Mouse (Mus musculus) embryonic facial prominence, embryonic 11.5 days (tissue): ENCODE measurements around the gene Atp1a1. TPM values are rescaled to one million over a fixed set of nuclear protein-coding genes. Genes with fewer than 3 reads are reported as not detected.

Experiments
- ATAC-seq: fragments of 200-750 bp; cut with Nextera tagmentation; replicated peaks from 2 replicates; pipeline ENCODE4 v1.8.0; 2017; ENCODE audit warnings: low read depth; ENCODE audit not compliant: insufficient number of reproducible peaks, low FRiP score, low TSS enrichment
- DNase-seq: peaks from one replicate; pipeline ENCODE4 v3.0.0-alpha.2; 2015; ENCODE audit warnings: low spot score
- H3K27ac ChIP-seq: fragments of 300-500 bp; sonication (generic); replicated peaks from 2 replicates; pipeline ENCODE4 v1.5.1; 2014; ENCODE audit warnings: mild to moderate bottlenecking, low read depth, low read length, control low read depth
- H3K27me3 ChIP-seq: fragments of 300-500 bp; sonication (generic); 2 replicates; pipeline ENCODE4 v1.6.1; 2014; ENCODE audit warnings: mild to moderate bottlenecking, low read length, moderate library complexity, mixed read lengths; ENCODE audit not compliant: control insufficient read depth, insufficient read depth
- H3K36me3 ChIP-seq: fragments of 300-500 bp; sonication (generic); replicated peaks from 2 replicates; pipeline ENCODE4 v1.6.1; 2014; ENCODE audit warnings: low read depth, mild to moderate bottlenecking, low read length, moderate library complexity, mixed read lengths; ENCODE audit not compliant: control insufficient read depth, insufficient read depth
- H3K4me1 ChIP-seq: fragments of 300-500 bp; sonication (generic); 2 replicates; pipeline ENCODE4 v1.6.1; 2014; ENCODE audit warnings: low read length, mixed read lengths; ENCODE audit not compliant: control insufficient read depth, insufficient read depth
- H3K4me2 ChIP-seq: fragments of 300-500 bp; sonication (generic); 2 replicates; pipeline ENCODE4 v1.6.1; 2014; ENCODE audit warnings: low read depth, mild to moderate bottlenecking, control low read depth, low read length, moderate library complexity
- H3K4me3 ChIP-seq: fragments of 300-500 bp; sonication (generic); 2 replicates; pipeline ENCODE4 v1.5.1; 2014; ENCODE audit warnings: low read depth, low read length, control low read depth
- H3K9ac ChIP-seq: fragments of 300-500 bp; sonication (generic); replicated peaks from 2 replicates; pipeline ENCODE4 v1.6.1; 2014; ENCODE audit warnings: mild to moderate bottlenecking, control low read depth, low read length
- H3K9me3 ChIP-seq: fragments of 300-500 bp; sonication (generic); replicated peaks from 2 replicates; pipeline ENCODE4 v1.6.1; 2016; ENCODE audit warnings: mild to moderate bottlenecking, low read length, inconsistent platforms, mixed read lengths; ENCODE audit not compliant: control insufficient read depth
- WGBS: fragments of 180-500 bp; shearing (Covaris S2); extraction: QIAGEN DNeasy Blood & Tissue Kit; methylation state at CpG from one replicate; pipeline ENCODE4 v1.1.7; 2014; 5-methylcytosine and 5-hydroxymethylcytosine counted together
- polyA plus RNA-seq: library from polyadenylated mRNA; unstranded; fragments of >200 nt; fragmentation: Nextera tagmentation; extraction: Ambion mirVana; gene quantifications from 2 replicates; pipeline ENCODE4 v1.2.1, GENCODE M21; 2014

The Atp1a1 gene
- polyA plus RNA-seq, 1 experiment from 2014 or later, result 87.9 TPM

- H3K4me3 ChIP-seq, result no peak overlapping the region
- H3K27me3 ChIP-seq, result no peaks in the 10 kb centered on the region
- ATAC-seq, result no peak
- H3K4me1 ChIP-seq, result no peaks in the 10 kb centered on the region
- no peak overlapping the region for H3K9ac ChIP-seq
- no peak overlapping the region for H3K4me2 ChIP-seq
- H3K36me3 ChIP-seq, result peaks cover 28% of the 10 kb centered on the region
- no peak overlapping the region for H3K27ac ChIP-seq
- no peak for DNase-seq
- 82% methylated on average over 7 of the region's 7 CpGs for WGBS
- no peaks in the 10 kb centered on the region for H3K9me3 ChIP-seq
These were observed 11.2 kb downstream of the Atp1a1 start for GRCm38 (mm10) chr3:101593266-101593651.

- Histone ChIP-seq H3K4me2 (no peak overlapping the region), H3K9ac (no peak overlapping the region), H3K27me3 (no peaks in the 10 kb centered on the region), H3K27ac (no peak overlapping the region), H3K9me3 (no peaks in the 10 kb centered on the region), H3K4me1 (no peaks in the 10 kb centered on the region), H3K4me3 (no peak overlapping the region), H3K36me3 (peaks cover 29% of the 10 kb centered on the region)
- DNase-seq, result no peak
- 80% methylated on average over 21 of the region's 21 CpGs for WGBS
- no peak for ATAC-seq
These were observed 11.9 kb downstream of the Atp1a1 start for GRCm38 (mm10) chr3:101592281-101593265.

- ATAC-seq (no peak), DNase-seq (no peak)
- Histone ChIP-seq H3K4me3 (no peak overlapping the region), H3K27me3 (no peaks in the 10 kb centered on the region), H3K36me3 (peaks cover 29% of the 10 kb centered on the region), H3K9me3 (no peaks in the 10 kb centered on the region), H3K9ac (no peak overlapping the region), H3K4me2 (no peak overlapping the region), H3K4me1 (no peaks in the 10 kb centered on the region), H3K27ac (no peak overlapping the region)
- WGBS, result 95% methylated on average over 16 of the region's 16 CpGs
These were observed 14.1 kb downstream of the Atp1a1 start for GRCm38 (mm10) chr3:101590380-101590779.

- no peak overlapping the region for H3K27ac ChIP-seq
- no peaks in the 10 kb centered on the region for H3K27me3 ChIP-seq
- peaks cover 31% of the 10 kb centered on the region for H3K36me3 ChIP-seq
- no peak overlapping the region for H3K4me3 ChIP-seq
- H3K4me1 ChIP-seq, result no peaks in the 10 kb centered on the region
- DNase-seq, result no peak
- no peak overlapping the region for H3K9ac ChIP-seq
- ATAC-seq, result no peak
- H3K4me2 ChIP-seq, result no peak overlapping the region
- H3K9me3 ChIP-seq, result no peaks in the 10 kb centered on the region
- 91% methylated on average over 7 of the region's 7 CpGs for WGBS
These were observed 16.2 kb downstream of the Atp1a1 start for GRCm38 (mm10) chr3:101588299-101588698.

GRCm38 (mm10) chr3:101586794-101587193 is 17.7 kb downstream of the Atp1a1 start:
- Histone ChIP-seq H3K27me3 (no peaks in the 10 kb centered on the region), H3K4me2 (no peak overlapping the region), H3K27ac (no peak overlapping the region), H3K9ac (no peak overlapping the region), H3K4me1 (no peaks in the 10 kb centered on the region), H3K36me3 (peaks cover 35% of the 10 kb centered on the region), H3K4me3 (no peak overlapping the region), H3K9me3 (no peaks in the 10 kb centered on the region)
- WGBS, result 93% methylated on average over 12 of the region's 12 CpGs
- DNase-seq (no peak), ATAC-seq (no peak)

- Histone ChIP-seq H3K27me3 (no peaks in the 10 kb centered on the region), H3K36me3 (peaks cover 18% of the 10 kb centered on the region), H3K27ac (no peak overlapping the region), H3K9me3 (no peaks in the 10 kb centered on the region), H3K4me3 (no peak overlapping the region), H3K9ac (no peak overlapping the region), H3K4me2 (no peak overlapping the region), H3K4me1 (no peaks in the 10 kb centered on the region)
- no peak for ATAC-seq
- 91% methylated on average over 3 of the region's 3 CpGs for WGBS
- DNase-seq, result no peak
These were observed 26.4 kb downstream of the Atp1a1 start for GRCm38 (mm10) chr3:101578072-101578471.

GRCm38 (mm10) chr3:101577361-101577760 is 27.1 kb downstream of the Atp1a1 start:
- H3K27me3 ChIP-seq, result no peaks in the 10 kb centered on the region
- H3K36me3 ChIP-seq, result peaks cover 15% of the 10 kb centered on the region
- no peak overlapping the region for H3K9ac ChIP-seq
- H3K27ac ChIP-seq, result no peak overlapping the region
- no peaks in the 10 kb centered on the region for H3K4me1 ChIP-seq
- ATAC-seq, result no peak
- H3K4me3 ChIP-seq, result no peak overlapping the region
- H3K4me2 ChIP-seq, result no peak overlapping the region
- no peak for DNase-seq
- WGBS, result 77% methylated on average over 5 of the region's 5 CpGs
- H3K9me3 ChIP-seq, result no peaks in the 10 kb centered on the region

GRCm38 (mm10) chr3:101575527-101576085 is 28.9 kb downstream of the Atp1a1 start:
- ATAC-seq, result no peak
- no peak for DNase-seq
- no peak overlapping the region for H3K4me3 ChIP-seq

More at GRCm38 (mm10) chr3:101575527-101576085, 28.9 kb downstream of the Atp1a1 start:
- H3K4me2 ChIP-seq, result no peak overlapping the region
- H3K27ac ChIP-seq, result no peak overlapping the region
- no peaks in the 10 kb centered on the region for H3K27me3 ChIP-seq
- WGBS, result 72% methylated on average over 9 of the region's 9 CpGs
- H3K4me1 ChIP-seq, result no peaks in the 10 kb centered on the region
- H3K9me3 ChIP-seq, result no peaks in the 10 kb centered on the region
- H3K36me3 ChIP-seq, result peaks cover 9% of the 10 kb centered on the region
- H3K9ac ChIP-seq, result no peak overlapping the region
